Mouse (Mus musculus) leukemia stem cell, adult 10-12 weeks (primary cell): ENCODE measurements around the gene Ankrd53. TPM values are rescaled to one million over a fixed set of nuclear protein-coding genes. Genes with fewer than 3 reads are reported as not detected.

Source experiments
- polyA plus RNA-seq: library from polyadenylated mRNA; stranded (reverse); fragments of >175 nt; gene quantifications from 2 replicates; pipeline ENCODE4 v1.2.3, GENCODE M21; 2012; ENCODE audit warnings: low replicate concordance

The Ankrd53 gene
- polyA plus RNA-seq = not detected in 2 replicates

GRCm38 (mm10) chr6:83762344-83762743 lies at the start of gene Ankrd53:
Gene Ankrd53 (plus strand): TSS chr6:83762644.

GRCm38 (mm10) chr6:83742761-83743160 lies 19.7 kb upstream of the Ankrd53 start, which contains the start of gene Atp6v1b1:
Gene Atp6v1b1 (plus strand): TSS chr6:83742990.

GRCm38 (mm10) chr6:83775638-83776293 lies 13.3 kb downstream of the Ankrd53 start, which contains the start of gene Tex261:
Gene Tex261 (minus strand): TSS chr6:83775813.

GRCm38 (mm10) chr6:83794760-83795296 lies 32.4 kb downstream of the Ankrd53 start, which contains the start of gene Nagk:
Gene Nagk (plus strand): TSS chr6:83794982.

Other genes starting within 250 kb of the Ankrd53 start
- not detected in 2 replicates for gene Actg2, start 226.4 kb upstream of the Ankrd53 start, polyA plus RNA-seq
- 0.55 and 2.0 TPM in 2 replicates for gene Stambp, start 189.9 kb upstream of the Ankrd53 start, polyA plus RNA-seq
- not detected in 2 replicates for gene Clec4f, start 106.5 kb upstream of the Ankrd53 start, polyA plus RNA-seq
- 0.15 and 0.23 TPM in 2 replicates for gene Cd207, start 84.8 kb upstream of the Ankrd53 start, polyA plus RNA-seq
- gene Vax2, start 51.4 kb upstream of the Ankrd53 start, polyA plus RNA-seq = 0.19 and 0.24 TPM in 2 replicates
- gene Atp6v1b1, start 19.7 kb upstream of the Ankrd53 start, polyA plus RNA-seq = not detected in 2 replicates
- gene Tex261, start 13.2 kb downstream of the Ankrd53 start, polyA plus RNA-seq = 44.1 and 49.6 TPM in 2 replicates
- 2.7 and 2.9 TPM in 2 replicates for gene Nagk, start 32.3 kb downstream of the Ankrd53 start, polyA plus RNA-seq
- gene Paip2b, start 69.1 kb downstream of the Ankrd53 start, polyA plus RNA-seq = 5.0 and 6.2 TPM in 2 replicates
- gene Zfp638, start 104.5 kb downstream of the Ankrd53 start, polyA plus RNA-seq = 5.2 and 6.7 TPM in 2 replicates
- gene Dysf, start 245.9 kb downstream of the Ankrd53 start, polyA plus RNA-seq = 1.5 and 13.9 TPM in 2 replicates